Comparison of ENCODE assay signal across 10 mouse cellular contexts in the genomic region with DNA sequence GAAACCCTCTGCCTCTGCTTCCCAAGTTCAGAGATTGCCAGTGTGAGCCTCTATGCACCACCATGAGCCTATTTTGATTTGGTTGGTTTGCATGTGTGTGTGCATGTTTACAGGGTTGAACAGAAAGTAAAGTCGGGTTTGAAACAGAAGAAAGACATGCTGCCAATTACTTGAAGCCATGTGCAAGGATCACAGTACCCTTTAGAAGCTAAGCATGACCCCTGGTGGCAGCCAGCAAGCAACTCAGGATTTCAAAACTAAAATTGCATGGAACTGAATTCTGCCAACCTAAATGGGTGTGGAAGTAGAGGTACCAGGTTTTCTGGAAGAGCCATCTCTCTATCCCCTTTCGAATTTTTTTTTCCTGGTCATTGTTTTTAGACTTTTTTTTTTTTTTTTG. TPM values are rescaled to one million over a fixed set of nuclear protein-coding genes. Genes with fewer than 3 reads are reported as not detected.
DNase-seq lines count a peak whose midpoint lies in the region; ATAC-seq and TF ChIP-seq lines count a peak whose summit lies in the region.
"Had no signal": no experiment of that assay in that cellular context is flagged by ENCODE, and none has a peak within 500 bp of the region (broad histone marks: within the 10 kb centered on the region; RNA-seq: fewer than 3 reads in every experiment).

No protein-coding gene starts in this region.

- no peaks in the 10 kb centered on the region for H3K27me3 ChIP-seq in hindbrain, postnatal 0 days (ENCODE audit: insufficient read depth, low read length)
- no peaks in the 10 kb centered on the region for H3K27me3 ChIP-seq in hindbrain, embryonic 12.5 days
- H3K27me3 ChIP-seq: limb, embryonic 15.5 days; stomach, embryonic 15.5 days had no signal

- no peaks in the 10 kb centered on the region for H3K9me3 ChIP-seq in hindbrain, postnatal 0 days (ENCODE audit: low read length)
- no peaks in the 10 kb centered on the region for H3K9me3 ChIP-seq in hindbrain, embryonic 12.5 days (replicated peaks)
- H3K9me3 ChIP-seq: limb, embryonic 15.5 days; stomach, embryonic 15.5 days had no signal

- TF ChIP-seq CTCF in hindbrain, postnatal 0 days (IDR thresholded peaks at IDR 0.05; ENCODE audit: low read depth): peak; percentile 47

- no peaks in the 10 kb centered on the region for H3K36me3 ChIP-seq in hindbrain, postnatal 0 days (ENCODE audit: insufficient read depth, low read length)
- no peaks in the 10 kb centered on the region for H3K36me3 ChIP-seq in hindbrain, embryonic 12.5 days
- H3K36me3 ChIP-seq: limb, embryonic 15.5 days; stomach, embryonic 15.5 days had no signal

- H3K4me2 ChIP-seq in hindbrain, postnatal 0 days (ENCODE audit: low read depth, low read length): no peak overlapping the region
- H3K4me2 ChIP-seq in hindbrain, embryonic 12.5 days (replicated peaks): no peak overlapping the region
- H3K4me2 ChIP-seq: limb, embryonic 15.5 days; stomach, embryonic 15.5 days had no signal

- peak; percentile 36 for DNase-seq in hindbrain, postnatal 0 days (ENCODE audit: low spot score)
- peak; percentile 76 for DNase-seq in CD4-positive, CD25-positive, alpha-beta regulatory T cell, adult 2 months (ENCODE audit: low read depth, low spot score)
- peak; percentile 3 to 20 for DNase-seq in adrenal gland, adult 18-20 months (ENCODE audit: low spot score in 2 of 2)
- peak; percentile 14 to 32 for DNase-seq in heart, postnatal 36 days
- DNase-seq in skeletal muscle tissue, adult 2 months (ENCODE audit: low read depth, low spot score): peak; percentile 22
- DNase-seq in urinary bladder, adult 2 months (ENCODE audit: low spot score): no peak
- no peak for DNase-seq in yolk sac, embryonic 10.5 days (ENCODE audit: low spot score)

- H3K27ac ChIP-seq in hindbrain, postnatal 0 days: no peak overlapping the region
- H3K27ac ChIP-seq in hindbrain, embryonic 12.5 days: no peak overlapping the region
- H3K27ac ChIP-seq: limb, embryonic 15.5 days; stomach, embryonic 15.5 days had no signal

- 59% methylated on average over 2 of the region's 2 CpGs for WGBS in hindbrain, postnatal 0 days
- 58% methylated on average over 2 of the region's 2 CpGs for WGBS in hindbrain, embryonic 12.5 days

- no peaks in the 10 kb centered on the region for H3K4me1 ChIP-seq in hindbrain, postnatal 0 days (ENCODE audit: insufficient read depth, low read length)
- H3K4me1 ChIP-seq in hindbrain, embryonic 12.5 days: no peaks in the 10 kb centered on the region
- H3K4me1 ChIP-seq: limb, embryonic 15.5 days; stomach, embryonic 15.5 days had no signal

- intact Hi-C loops in heart, postnatal 36 days (cut with DNase I): loop anchor here (1.0 to 10.0 kb wide), 3 partner anchors 63 to 250 kb away; no protein-coding TSS in a partner anchor

- H3K4me3 ChIP-seq in hindbrain, postnatal 0 days (ENCODE audit: low read length): no peak overlapping the region
- no peak overlapping the region for H3K4me3 ChIP-seq in hindbrain, embryonic 12.5 days
- H3K4me3 ChIP-seq: limb, embryonic 15.5 days; stomach, embryonic 15.5 days had no signal

- no peak overlapping the region for H3K9ac ChIP-seq in hindbrain, postnatal 0 days (replicated peaks; ENCODE audit: low read length)
- H3K9ac ChIP-seq in hindbrain, embryonic 12.5 days: no peak overlapping the region
- H3K9ac ChIP-seq: limb, embryonic 15.5 days; stomach, embryonic 15.5 days had no signal

- no peak for ATAC-seq in hindbrain, postnatal 0 days
- no peak for ATAC-seq in hindbrain, embryonic 12.5 days (ENCODE audit: low FRiP score)

RNA-seq across cellular contexts. Expression of a gene that starts 33.0 kb away (rescaled TPM):
- 28.0 and 28.4 TPM in 2 replicates for total RNA-seq in hindbrain, postnatal 0 days (2014; rRNA removed)
- 8.0 and 8.8 TPM in 2 replicates for polyA plus RNA-seq in hindbrain, postnatal 0 days (2015; fragmentation: Nextera tagmentation; extraction: Ambion mirVana)
- polyA plus RNA-seq in hindbrain, embryonic 12.5 days (2016; fragmentation: Nextera tagmentation; extraction: Ambion mirVana): 19.4 and 23.2 TPM in 2 replicates
- total RNA-seq in adrenal gland, adult 18-20 months (2021): 10 to 100 TPM; 20.9 to 22.6 TPM
- 10 to 100 TPM; 22.6 to 29.3 TPM for total RNA-seq in heart, postnatal 36 days (2021)
- 18.9 and 20.6 TPM in 2 replicates for polyA plus RNA-seq in urinary bladder, adult 2 months (2012; rRNA removed)

Comparison
In these comparisons a context has a peak if more than half of its experiments do, and no peak if none do; other contexts are left out.
1. DNase-seq: peak in hindbrain, postnatal 0 days (single experiment), CD4-positive, CD25-positive, alpha-beta regulatory T cell, adult 2 months (single experiment), adrenal gland, adult 18-20 months (2 of 2), heart, postnatal 36 days (2 of 2) and skeletal muscle tissue, adult 2 months (single experiment); none in urinary bladder, adult 2 months (single experiment) and yolk sac, embryonic 10.5 days (single experiment).